Mouse (Mus musculus) stomach, postnatal 0 days (tissue): ENCODE measurements around the gene Ccl28.

ENCODE experiments used
- CTCF ChIP-seq: IDR thresholded peaks from 2 replicates; pipeline ENCODE4 v1.5.1; 2016; ENCODE audit warnings: antibody characterized with exemption, low read depth, mild to moderate bottlenecking, moderate library complexity
- EP300 ChIP-seq: optimal IDR thresholded peaks from 2 replicates; pipeline ENCODE3; 2016; ENCODE audit warnings: antibody characterized with exemption

DNA sequence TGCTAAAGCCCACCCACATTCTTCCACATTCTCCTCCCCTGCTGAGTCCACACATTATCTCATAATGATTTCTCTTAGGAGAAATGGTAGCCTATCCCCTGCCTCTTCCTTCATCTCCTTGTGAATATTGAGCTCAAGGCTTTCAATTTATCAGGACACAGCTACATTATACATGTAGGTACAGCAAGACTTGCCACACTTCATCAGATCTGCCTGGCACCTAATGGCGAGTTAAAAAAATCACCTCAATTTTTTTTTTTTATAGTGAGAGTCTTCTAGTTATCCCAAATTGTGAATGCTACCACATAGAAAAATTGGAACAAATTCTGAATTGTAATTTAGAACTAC is 26.1 kb downstream of the Ccl28 start:
- TF ChIP-seq CTCF = no peak
- TF ChIP-seq EP300 = no peak
